In genomic region chr17:57228014-57228413, GRCm38 (mm10) we compare ENCODE assay signal across 11 mouse cellular contexts. TPM values are rescaled to one million over a fixed set of nuclear protein-coding genes. Genes with fewer than 3 reads are reported as not detected.
DNase-seq lines count a peak whose midpoint lies in the region; ATAC-seq lines count a peak whose summit lies in the region.
"Had no signal": no experiment of that assay in that cellular context is flagged by ENCODE, and none has a peak within 500 bp of the region (broad histone marks: within the 10 kb centered on the region; RNA-seq: fewer than 3 reads in every experiment).

Gene C3 (minus strand): TSS chr17:57228136.

- WGBS in liver, embryonic 15.5 days (ENCODE audit: insufficient replicate concordance) = 34% methylated on average over 3 of the region's 3 CpGs
- WGBS in stomach, embryonic 16.5 days = 77% methylated on average over 3 of the region's 3 CpGs

- H3K27ac ChIP-seq in liver, embryonic 15.5 days (replicated peaks) = peak within 1 kb of the TSS; percentile 61
- H3K27ac ChIP-seq in stomach, embryonic 16.5 days (ENCODE audit: low read length) = no peak within 1 kb of the TSS
- H3K27ac ChIP-seq: embryonic facial prominence, embryonic 13.5 days; intestine, embryonic 15.5 days; midbrain, embryonic 12.5 days had no signal

- H3K4me3 ChIP-seq in erythroblast, embryonic 14.5 days (replicated peaks) = peak within 1 kb of the TSS; percentile 42
- H3K4me3 ChIP-seq in liver, embryonic 15.5 days (replicated peaks) = peak within 1 kb of the TSS; percentile 49
- H3K4me3 ChIP-seq in stomach, embryonic 16.5 days (replicated peaks; ENCODE audit: low read length) = no peak within 1 kb of the TSS
- H3K4me3 ChIP-seq: embryonic facial prominence, embryonic 13.5 days; intestine, embryonic 15.5 days; midbrain, embryonic 12.5 days had no signal

- H3K27me3 ChIP-seq in erythroblast, embryonic 14.5 days (ENCODE audit: control insufficient read depth) = no peaks in the 10 kb centered on the region
- H3K27me3 ChIP-seq in liver, embryonic 15.5 days = no peaks in the 10 kb centered on the region; the same call in 1 of the 2 replicates
- no peaks in the 10 kb centered on the region; the same call in 1 of the 2 replicates for H3K27me3 ChIP-seq in stomach, embryonic 16.5 days (ENCODE audit: control insufficient read depth, insufficient read depth, low read length)
- H3K27me3 ChIP-seq: intestine, embryonic 15.5 days had no signal

- 0 out of 2 replicates have a peak within 1 kb of the TSS, but pooled peaks have one; percentile 18 for H3K9ac ChIP-seq in liver, embryonic 15.5 days
- no peak within 1 kb of the TSS for H3K9ac ChIP-seq in stomach, embryonic 16.5 days (ENCODE audit: low read length)
- H3K9ac ChIP-seq: embryonic facial prominence, embryonic 13.5 days; intestine, embryonic 15.5 days; midbrain, embryonic 12.5 days had no signal

- no peaks in the 10 kb centered on the region; the same call in 1 of the 2 replicates for H3K4me1 ChIP-seq in erythroblast, embryonic 14.5 days (ENCODE audit: control insufficient read depth)
- H3K4me1 ChIP-seq in liver, embryonic 15.5 days (replicated peaks) = peaks cover 50% of the 10 kb centered on the region
- peaks cover 6% of the 10 kb centered on the region; the same call in 1 of the 2 replicates for H3K4me1 ChIP-seq in stomach, embryonic 16.5 days (ENCODE audit: control insufficient read depth, insufficient read depth, low read length)
- H3K4me1 ChIP-seq: embryonic facial prominence, embryonic 13.5 days; midbrain, embryonic 12.5 days had no signal

- peaks cover 5% of the 10 kb centered on the region; the same call in 1 of the 2 replicates for H3K36me3 ChIP-seq in erythroblast, embryonic 14.5 days (ENCODE audit: control insufficient read depth)
- H3K36me3 ChIP-seq in liver, embryonic 15.5 days (replicated peaks) = peaks cover 11% of the 10 kb centered on the region; the same call in 1 of the 2 replicates
- no peaks in the 10 kb centered on the region for H3K36me3 ChIP-seq in stomach, embryonic 16.5 days (ENCODE audit: control insufficient read depth, insufficient read depth, low read length)
- H3K36me3 ChIP-seq: embryonic facial prominence, embryonic 13.5 days; intestine, embryonic 15.5 days; midbrain, embryonic 12.5 days had no signal

- peak within 1 kb of the TSS; percentile 52 for H3K4me2 ChIP-seq in liver, embryonic 15.5 days
- H3K4me2 ChIP-seq in stomach, embryonic 16.5 days (ENCODE audit: low read depth, low read length) = no peak within 1 kb of the TSS
- H3K4me2 ChIP-seq: embryonic facial prominence, embryonic 13.5 days; intestine, embryonic 15.5 days; midbrain, embryonic 12.5 days had no signal

- ATAC-seq in liver, embryonic 15.5 days (ENCODE audit: insufficient read depth) = peak; percentile 59
- ATAC-seq in stomach, embryonic 16.5 days (ENCODE audit: insufficient read depth, low FRiP score) = no peak
- ATAC-seq: intestine, embryonic 15.5 days had no signal

- H3K9me3 ChIP-seq in erythroblast, embryonic 14.5 days (ENCODE audit: control insufficient read depth, low read length) = no peaks in the 10 kb centered on the region
- no peaks in the 10 kb centered on the region for H3K9me3 ChIP-seq in liver, embryonic 15.5 days (replicated peaks)
- no peaks in the 10 kb centered on the region for H3K9me3 ChIP-seq in stomach, embryonic 16.5 days (replicated peaks; ENCODE audit: control insufficient read depth, low read length)
- H3K9me3 ChIP-seq: embryonic facial prominence, embryonic 13.5 days; intestine, embryonic 15.5 days; midbrain, embryonic 12.5 days had no signal

- peak; percentile 10 to 64 for DNase-seq in urinary bladder, postnatal 36 days (ENCODE audit: low spot score in 2 of 2)
- DNase-seq in urinary bladder, postnatal 10 days (ENCODE audit: low spot score) = no peak
- no peak for DNase-seq in cerebellum, adult 11-12 months
- DNase-seq in right cerebral cortex, postnatal 25 days = no peak
- no peak for DNase-seq in testis, postnatal 14 days (ENCODE audit: low spot score)

RNA-seq across cellular contexts. Expression of gene C3, which starts in this region (rescaled TPM):
- polyA plus RNA-seq in erythroblast, embryonic 14.5 days (2012) = 0.11 and 0.12 TPM in 2 replicates
- polyA plus RNA-seq in liver, embryonic 15.5 days (2015; fragmentation: Nextera tagmentation; extraction: Ambion mirVana) = 369 and 468 TPM in 2 replicates
- polyA plus RNA-seq in stomach, embryonic 16.5 days (2015; fragmentation: Nextera tagmentation; extraction: Ambion mirVana) = 17.0 and 19.5 TPM in 2 replicates

Comparison
In these comparisons a context has a peak if more than half of its experiments do, and no peak if none do; other contexts are left out.
1. RNA of gene C3 (polyA plus RNA-seq): 369 to 468 TPM in liver, embryonic 15.5 days and 17.0 to 19.5 TPM in stomach, embryonic 16.5 days; 0.11 to 0.12 TPM in erythroblast, embryonic 14.5 days; every median in the first group is over 10 times any median in the second.
2. RNA of gene C3 (polyA plus RNA-seq): 369 to 468 TPM in liver, embryonic 15.5 days; 17.0 to 19.5 TPM in stomach, embryonic 16.5 days; every median in the first group is over 10 times any median in the second.
3. DNase-seq: peak in urinary bladder, postnatal 36 days (2 of 2); none in urinary bladder, postnatal 10 days (single experiment), cerebellum, adult 11-12 months (single experiment), right cerebral cortex, postnatal 25 days (single experiment) and testis, postnatal 14 days (single experiment).